Mouse (Mus musculus): ENCODE results near the gene G3bp1.

Gene G3bp1

GRCm38 (mm10) chr11:55464707-55465106, 4.8 kb upstream of the G3bp1 start:
- no peak for DNase-seq (ENCODE audit: low spot score in 2 of 2)

- no peak for DNase-seq (ENCODE audit: low spot score in 2 of 2)
Measured at GRCm38 (mm10) chr11:55465177-55465576, 4.3 kb upstream of the G3bp1 start.

- DNase-seq (ENCODE audit: low spot score in 2 of 2), result no peak
Measured at GRCm38 (mm10) chr11:55468012-55468411, 1.5 kb upstream of the G3bp1 start.

GRCm38 (mm10) chr11:55468611-55469047, 856 bp upstream of the G3bp1 start:
- DNase-seq (ENCODE audit: low spot score in 2 of 2), result no peak

GRCm38 (mm10) chr11:55469923-55470691, 622 bp downstream of the G3bp1 start:
- DNase-seq (ENCODE audit: low spot score in 2 of 2), result no peak

GRCm38 (mm10) chr11:55470761-55471160, 1.3 kb downstream of the G3bp1 start:
- no peak for DNase-seq (ENCODE audit: low spot score in 2 of 2)

GRCm38 (mm10) chr11:55471467-55471866, 2.0 kb downstream of the G3bp1 start:
- no peak for DNase-seq (ENCODE audit: low spot score in 2 of 2)

- no peak for DNase-seq (ENCODE audit: low spot score in 2 of 2)
Measured at GRCm38 (mm10) chr11:55473219-55473618, 3.7 kb downstream of the G3bp1 start.

GRCm38 (mm10) chr11:55485443-55485842, 16.0 kb downstream of the G3bp1 start:
- DNase-seq (ENCODE audit: low spot score in 2 of 2), result no peak

- DNase-seq (ENCODE audit: low spot score in 2 of 2), result no peak
Measured at GRCm38 (mm10) chr11:55496158-55496557, 26.7 kb downstream of the G3bp1 start.

GRCm38 (mm10) chr11:55497885-55498284, 28.4 kb downstream of the G3bp1 start:
- DNase-seq (ENCODE audit: low spot score in 2 of 2), result peak in 1 of 2 experiments; percentile 31

GRCm38 (mm10) chr11:55501955-55502531, 32.6 kb downstream of the G3bp1 start:
- no peak for DNase-seq (ENCODE audit: low spot score in 2 of 2)

- no peak for DNase-seq (ENCODE audit: low spot score in 2 of 2)
Measured at GRCm38 (mm10) chr11:55502886-55503285, 33.4 kb downstream of the G3bp1 start.

- DNase-seq (ENCODE audit: low spot score in 2 of 2), result no peak
Measured at GRCm38 (mm10) chr11:55505485-55505884, 36.0 kb downstream of the G3bp1 start.

- no peak for DNase-seq (ENCODE audit: low spot score in 2 of 2)
Measured at GRCm38 (mm10) chr11:55511374-55511773, 41.9 kb downstream of the G3bp1 start.

GRCm38 (mm10) chr11:55517666-55518065, 48.2 kb downstream of the G3bp1 start:
- DNase-seq (ENCODE audit: low spot score in 2 of 2), result no peak

- DNase-seq (ENCODE audit: low spot score in 2 of 2), result peak; percentile 33 to 59
Measured at GRCm38 (mm10) chr11:55518806-55519674, 49.6 kb downstream of the G3bp1 start.

GRCm38 (mm10) chr11:55530741-55531140, 61.3 kb downstream of the G3bp1 start:
- no peak for DNase-seq (ENCODE audit: low spot score in 2 of 2)

GRCm38 (mm10) chr11:55533378-55533777, 63.9 kb downstream of the G3bp1 start:
- DNase-seq (ENCODE audit: low spot score in 2 of 2), result no peak

- DNase-seq (ENCODE audit: low spot score in 2 of 2), result no peak
Measured at GRCm38 (mm10) chr11:55534766-55535165, 65.3 kb downstream of the G3bp1 start.

- no peak for DNase-seq (ENCODE audit: low spot score in 2 of 2)
Measured at GRCm38 (mm10) chr11:55542128-55542527, 72.6 kb downstream of the G3bp1 start.

- DNase-seq (ENCODE audit: low spot score in 2 of 2), result no peak
Measured at GRCm38 (mm10) chr11:55542671-55543070, 73.2 kb downstream of the G3bp1 start.
